Mouse (Mus musculus) leukemia stem cell, adult 10-12 weeks (primary cell): Measurements from ENCODE around the gene Zfp992. TPM values are rescaled to one million over a fixed set of nuclear protein-coding genes. Genes with fewer than 3 reads are reported as not detected.

Experiments
- polyA plus RNA-seq: library from polyadenylated mRNA; stranded (reverse); fragments of >175 nt; gene quantifications from 2 replicates; pipeline ENCODE4 v1.2.3, GENCODE M21; 2012; ENCODE audit warnings: low replicate concordance

Zfp992 gene
- polyA plus RNA-seq, result 0.28 TPM in 1 of 2 replicates, not detected in the other

GRCm38 (mm10) chr4:146448950-146449349 lies at the start of gene Zfp992:
Gene Zfp992, plus strand, starts transcription at chr4:146449023.

GRCm38 (mm10) chr4:146501727-146502126 lies 52.9 kb downstream of the Zfp992 start, which contains the start of gene Zfp981:
Gene Zfp981, plus strand, starts transcription at chr4:146502027.

Other genes starting within 250 kb of the Zfp992 start
- gene Zfp981, start 53.0 kb downstream of the Zfp992 start, polyA plus RNA-seq, result not detected in 2 replicates
- 0.49 TPM in 1 of 2 replicates, not detected in the other for gene Zfp993, start 161.9 kb downstream of the Zfp992 start, polyA plus RNA-seq